Mouse (Mus musculus) C2C12 (cell line): ENCODE data around the gene Syngr1.

Source experiments
- CTCF ChIP-seq: IDR thresholded peaks from one replicate; pipeline ENCODE4 v1.5.1; 2011; ENCODE audit not compliant: control insufficient read depth, insufficient read depth, insufficient read length
- MAX ChIP-seq: IDR thresholded peaks from one replicate; pipeline ENCODE4 v1.6.1; 2011; ENCODE audit warnings: mild to moderate bottlenecking, control low read depth
- USF1 ChIP-seq: IDR thresholded peaks from one replicate; pipeline ENCODE4 v1.6.1; 2011; ENCODE audit warnings: low read depth, mild to moderate bottlenecking, control low read depth, moderate library complexity

GRCm38 (mm10) chr15:80140878-80141277 is 49.7 kb downstream of the Syngr1 start:
- no peak for TF ChIP-seq CTCF
- TF ChIP-seq USF1, result no peak
- no peak for TF ChIP-seq MAX
